Mouse (Mus musculus) ES-Bruce4 (cell line): Measurements from ENCODE around the gene Echdc3.

Source experiments
- CTCF ChIP-seq: IDR thresholded peaks from one replicate; pipeline ENCODE4 v1.8.1; 2011; ENCODE audit warnings: low read depth, low read length
- EP300 ChIP-seq: IDR thresholded peaks from 2 replicates; pipeline ENCODE4 v1.6.1; 2011; ENCODE audit warnings: low read depth, low read length; ENCODE audit not compliant: insufficient read depth
- POLR2A ChIP-seq: IDR thresholded peaks from one replicate; pipeline ENCODE4 v1.8.1; 2011; ENCODE audit warnings: low read length; ENCODE audit not compliant: insufficient read depth

GRCm38 (mm10) chr2:6188891-6189674, 23.8 kb downstream of the Echdc3 start:
- TF ChIP-seq CTCF (no peak), POLR2A (no peak), EP300 (no peak)
